Comparison of ENCODE assay signal across 22 mouse cellular contexts in genomic region chr11:56633445-56633844, GRCm38 (mm10).
"Had no signal": no experiment of that assay in that cellular context is flagged by ENCODE, and none has a peak within 500 bp of the region (broad histone marks: within the 10 kb centered on the region; RNA-seq: fewer than 3 reads in every experiment).

No protein-coding gene starts in this region.

- H3K4me2 ChIP-seq: lung, embryonic 14.5 days; midbrain, embryonic 12.5 days; midbrain, embryonic 15.5 days; neural tube, embryonic 12.5 days; neural tube, embryonic 15.5 days; stomach, embryonic 15.5 days had no signal

- H3K9ac ChIP-seq: liver, embryonic 14.5 days; liver, postnatal 0 days; lung, embryonic 14.5 days; midbrain, embryonic 12.5 days; midbrain, embryonic 15.5 days; neural tube, embryonic 12.5 days; neural tube, embryonic 15.5 days; stomach, embryonic 15.5 days had no signal

- H3K9me3 ChIP-seq: midbrain, embryonic 12.5 days; midbrain, embryonic 15.5 days; neural tube, embryonic 12.5 days; neural tube, embryonic 15.5 days; stomach, embryonic 15.5 days had no signal

- H3K4me3 ChIP-seq: left cerebral cortex, adult 2 months; midbrain, embryonic 12.5 days; midbrain, embryonic 15.5 days; neural tube, embryonic 12.5 days; neural tube, embryonic 15.5 days; stomach, embryonic 15.5 days had no signal

- DNase-seq: kidney, adult 18-20 months; kidney, adult 9 months; kidney, postnatal 14 days; kidney, postnatal 4 days; layer of hippocampus, adult 9-11 months; liver, postnatal 0 days; lung, embryonic 14.5 days; retina, postnatal 1 day; spleen, adult 18-20 months; thymus, adult 18-20 months; thymus, postnatal 36 days had no signal

- H3K4me1 ChIP-seq: midbrain, embryonic 15.5 days; neural tube, embryonic 12.5 days; stomach, embryonic 15.5 days had no signal

- H3K27ac ChIP-seq: left cerebral cortex, adult 2 months; liver, embryonic 14.5 days; macrophage; midbrain, embryonic 12.5 days; midbrain, embryonic 15.5 days; neural tube, embryonic 12.5 days; neural tube, embryonic 15.5 days; stomach, embryonic 15.5 days had no signal

- ATAC-seq: inflammation-experienced regulatory T-cells, adult 6 months; intestine, embryonic 16.5 days; liver, postnatal 0 days; lung, postnatal 0 days; midbrain, embryonic 15.5 days had no signal

- H3K27me3 ChIP-seq: midbrain, embryonic 12.5 days; midbrain, embryonic 15.5 days; neural tube, embryonic 12.5 days; neural tube, embryonic 15.5 days; stomach, embryonic 15.5 days had no signal

- H3K36me3 ChIP-seq: midbrain, embryonic 12.5 days; midbrain, embryonic 15.5 days; neural tube, embryonic 12.5 days; neural tube, embryonic 15.5 days; stomach, embryonic 15.5 days had no signal
